Mouse (Mus musculus): ENCODE data around the gene Metap2. TPM values are rescaled to one million over a fixed set of nuclear protein-coding genes. Genes with fewer than 3 reads are reported as not detected.

The Metap2 gene
- polyA plus RNA-seq, 1 experiment from 2014 or later: 159 TPM

GRCm38 (mm10) chr10:93834394-93834745, 62.5 kb downstream of the Metap2 start:
- Histone ChIP-seq H3K36me3 (no peaks in the 10 kb centered on the region), H3K9ac (replicated peaks) (0 out of 2 replicates have a peak overlapping the region, but pooled peaks have one; percentile 37), H3K27ac (replicated peaks) (no peak overlapping the region), H3K4me3 (replicated peaks) (peak overlapping the region; percentile 61), H3K4me2 (peak overlapping the region; percentile 99), H3K27me3 (replicated peaks) (peaks cover 41% of the 10 kb centered on the region), H3K9me3 (replicated peaks) (no peaks in the 10 kb centered on the region), H3K4me1 (peaks cover 16% of the 10 kb centered on the region)
- 2% methylated on average over 13 of the region's 13 CpGs for WGBS
- ATAC-seq (ENCODE audit: low FRiP score): no peak

- H3K4me3 ChIP-seq (replicated peaks): peak overlapping the region; percentile 61
- under 1% methylated on average over 73 of the region's 75 CpGs for WGBS
- H3K9ac ChIP-seq (replicated peaks): peak overlapping the region; percentile 37
- H3K4me1 ChIP-seq: peaks cover 16% of the 10 kb centered on the region
- no peak overlapping the region for H3K27ac ChIP-seq (replicated peaks)
- H3K27me3 ChIP-seq (replicated peaks): peaks cover 41% of the 10 kb centered on the region
- H3K4me2 ChIP-seq: peak overlapping the region; percentile 99
- no peaks in the 10 kb centered on the region for H3K36me3 ChIP-seq
- ATAC-seq (ENCODE audit: low FRiP score): peak; percentile 87
- H3K9me3 ChIP-seq (replicated peaks): no peaks in the 10 kb centered on the region
Observed at GRCm38 (mm10) chr10:93833699-93834393, 63.0 kb downstream of the Metap2 start.

GRCm38 (mm10) chr10:93833370-93833698, 63.6 kb downstream of the Metap2 start:
- Histone ChIP-seq H3K36me3 (no peaks in the 10 kb centered on the region), H3K4me3 (replicated peaks) (peak overlapping the region; percentile 61), H3K27ac (replicated peaks) (no peak overlapping the region), H3K9me3 (replicated peaks) (no peaks in the 10 kb centered on the region), H3K9ac (replicated peaks) (peak overlapping the region; percentile 37; the same call in 1 of the 2 replicates), H3K4me1 (peaks cover 16% of the 10 kb centered on the region), H3K27me3 (replicated peaks) (peaks cover 41% of the 10 kb centered on the region), H3K4me2 (peak overlapping the region; percentile 99)
- no peak for ATAC-seq (ENCODE audit: low FRiP score)
- 2% methylated on average over 16 of the region's 16 CpGs for WGBS

- Histone ChIP-seq H3K4me1 (peaks cover 16% of the 10 kb centered on the region), H3K9me3 (replicated peaks) (no peaks in the 10 kb centered on the region), H3K27me3 (replicated peaks) (peaks cover 41% of the 10 kb centered on the region), H3K4me2 (peak overlapping the region; percentile 99), H3K36me3 (no peaks in the 10 kb centered on the region), H3K9ac (replicated peaks) (no peak overlapping the region), H3K4me3 (replicated peaks) (no peak overlapping the region), H3K27ac (replicated peaks) (no peak overlapping the region)
- ATAC-seq (ENCODE audit: low FRiP score): no peak
- 51% methylated on average over 9 of the region's 9 CpGs for WGBS
Observed at GRCm38 (mm10) chr10:93832811-93833210, 64.1 kb downstream of the Metap2 start.

- Histone ChIP-seq H3K4me3 (replicated peaks) (no peak overlapping the region), H3K9ac (replicated peaks) (no peak overlapping the region), H3K27ac (replicated peaks) (no peak overlapping the region), H3K4me1 (peaks cover 16% of the 10 kb centered on the region), H3K9me3 (replicated peaks) (no peaks in the 10 kb centered on the region), H3K36me3 (no peaks in the 10 kb centered on the region), H3K27me3 (replicated peaks) (peaks cover 41% of the 10 kb centered on the region), H3K4me2 (peak overlapping the region; percentile 19)
- WGBS: 17% methylated on average over 18 of the region's 18 CpGs
- no peak for ATAC-seq (ENCODE audit: low FRiP score)
Observed at GRCm38 (mm10) chr10:93831730-93832574, 64.9 kb downstream of the Metap2 start.

GRCm38 (mm10) chr10:93830931-93831729, 65.8 kb downstream of the Metap2 start, which contains the start of gene Usp44:
Gene Usp44, plus strand, starts transcription at chr10:93831555.
- no peak for ATAC-seq (ENCODE audit: low FRiP score)
- peaks cover 41% of the 10 kb centered on the region for H3K27me3 ChIP-seq (replicated peaks)
- H3K27ac ChIP-seq (replicated peaks): no peak within 1 kb of the TSS
- no peak within 1 kb of the TSS for H3K4me3 ChIP-seq (replicated peaks)
- H3K9me3 ChIP-seq (replicated peaks): no peaks in the 10 kb centered on the region
- H3K36me3 ChIP-seq: no peaks in the 10 kb centered on the region
- H3K4me1 ChIP-seq: peaks cover 16% of the 10 kb centered on the region
- peak within 1 kb of the TSS; percentile 19 for H3K4me2 ChIP-seq
- H3K9ac ChIP-seq (replicated peaks): no peak within 1 kb of the TSS
- 13% methylated on average over 22 of the region's 22 CpGs for WGBS

- no peaks in the 10 kb centered on the region for H3K36me3 ChIP-seq
- peaks cover 37% of the 10 kb centered on the region for H3K27me3 ChIP-seq (replicated peaks)
- H3K4me2 ChIP-seq: no peak overlapping the region
- no peak overlapping the region for H3K9ac ChIP-seq (replicated peaks)
- H3K9me3 ChIP-seq (replicated peaks): no peaks in the 10 kb centered on the region
- H3K4me3 ChIP-seq (replicated peaks): no peak overlapping the region
- no peak overlapping the region for H3K27ac ChIP-seq (replicated peaks)
- peaks cover 16% of the 10 kb centered on the region for H3K4me1 ChIP-seq
- 54% methylated on average over 9 of the region's 9 CpGs for WGBS
- no peak for ATAC-seq (ENCODE audit: low FRiP score)
Observed at GRCm38 (mm10) chr10:93829898-93830831, 66.7 kb downstream of the Metap2 start.

GRCm38 (mm10) chr10:93818661-93819060, 78.2 kb downstream of the Metap2 start:
- Histone ChIP-seq H3K36me3 (no peaks in the 10 kb centered on the region), H3K4me2 (no peak overlapping the region), H3K9ac (replicated peaks) (no peak overlapping the region), H3K27ac (replicated peaks) (no peak overlapping the region), H3K9me3 (replicated peaks) (no peaks in the 10 kb centered on the region), H3K4me1 (no peaks in the 10 kb centered on the region), H3K4me3 (replicated peaks) (no peak overlapping the region), H3K27me3 (replicated peaks) (peaks cover 8% of the 10 kb centered on the region)
- 39% methylated on average over 7 of the region's 7 CpGs for WGBS
- ATAC-seq (ENCODE audit: low FRiP score): no peak

GRCm38 (mm10) chr10:93813755-93814154, 83.1 kb downstream of the Metap2 start:
- H3K36me3 ChIP-seq: no peaks in the 10 kb centered on the region
- H3K4me3 ChIP-seq (replicated peaks): no peak overlapping the region
- H3K4me2 ChIP-seq: no peak overlapping the region
- H3K4me1 ChIP-seq: 0 out of 2 replicates have a peak, but pooled peaks cover 4% of the 10 kb centered on the region
- WGBS: 52% methylated on average over 10 of the region's 10 CpGs
- no peak for ATAC-seq (ENCODE audit: low FRiP score)
- no peaks in the 10 kb centered on the region for H3K9me3 ChIP-seq (replicated peaks)
- no peaks in the 10 kb centered on the region; the same call in 1 of the 2 replicates for H3K27me3 ChIP-seq (replicated peaks)
- H3K9ac ChIP-seq (replicated peaks): no peak overlapping the region
- no peak overlapping the region for H3K27ac ChIP-seq (replicated peaks)

- no peak for ATAC-seq (ENCODE audit: low FRiP score)
- Histone ChIP-seq H3K4me3 (replicated peaks) (no peak overlapping the region), H3K36me3 (no peaks in the 10 kb centered on the region), H3K9me3 (replicated peaks) (no peaks in the 10 kb centered on the region), H3K9ac (replicated peaks) (no peak overlapping the region), H3K27ac (replicated peaks) (no peak overlapping the region), H3K4me2 (peak overlapping the region; percentile 43; the same call in 1 of the 2 replicates), H3K27me3 (replicated peaks) (no peaks in the 10 kb centered on the region; the same call in 1 of the 2 replicates), H3K4me1 (0 out of 2 replicates have a peak, but pooled peaks cover 4% of the 10 kb centered on the region)
- 12% methylated on average over 10 of the region's 10 CpGs for WGBS
Observed at GRCm38 (mm10) chr10:93812774-93813415, 84.0 kb downstream of the Metap2 start.

All from neural tube, embryonic 15.5 days (tissue).